Mouse (Mus musculus) megakaryocyte, embryonic 14.5 days (primary cell): ENCODE measurements around the gene Zfp740.

Experiments used
- FLI1 ChIP-seq: IDR thresholded peaks from 2 replicates; pipeline ENCODE4 v1.6.1; 2012; ENCODE audit warnings: low read length, inconsistent platforms, mixed read lengths
- GATA1 ChIP-seq: IDR thresholded peaks from 3 replicates; pipeline ENCODE4 v1.6.1; 2012; ENCODE audit warnings: mixed read lengths, low read length, inconsistent platforms, borderline replicate concordance

- no peak for TF ChIP-seq GATA1
- no peak for TF ChIP-seq FLI1
Observed at GRCm38 (mm10) chr15:102176571-102177316, 26.3 kb upstream of the Zfp740 start.
